Mouse (Mus musculus): ENCODE measurements around the gene Tagap1. TPM values are rescaled to one million over a fixed set of nuclear protein-coding genes. Genes with fewer than 3 reads are reported as not detected.
"Not testable (repeated sequence)": the region's sequence is repeated elsewhere in the genome, so short reads cannot be mapped to it uniquely, and the experiment has no call there.

The Tagap1 gene
- 10 to 100 TPM; 20.7 to 80.4 (median 47.9) TPM for total RNA-seq (2018; cell fraction: chromatin; rRNA removed)
- total RNA-seq (2018; cell fraction: cytosol; rRNA removed): 1 to 10 TPM; 4.2 to 9.4 (median 6.5) TPM
- total RNA-seq (2018; cell fraction: nucleus; rRNA removed): 10 to 100 TPM; 22.6 to 52.4 (median 38.5) TPM
- 9.0 to 13.2 TPM (median 10.1 TPM) in 3 replicates for polyA plus RNA-seq (2018)

DNA sequence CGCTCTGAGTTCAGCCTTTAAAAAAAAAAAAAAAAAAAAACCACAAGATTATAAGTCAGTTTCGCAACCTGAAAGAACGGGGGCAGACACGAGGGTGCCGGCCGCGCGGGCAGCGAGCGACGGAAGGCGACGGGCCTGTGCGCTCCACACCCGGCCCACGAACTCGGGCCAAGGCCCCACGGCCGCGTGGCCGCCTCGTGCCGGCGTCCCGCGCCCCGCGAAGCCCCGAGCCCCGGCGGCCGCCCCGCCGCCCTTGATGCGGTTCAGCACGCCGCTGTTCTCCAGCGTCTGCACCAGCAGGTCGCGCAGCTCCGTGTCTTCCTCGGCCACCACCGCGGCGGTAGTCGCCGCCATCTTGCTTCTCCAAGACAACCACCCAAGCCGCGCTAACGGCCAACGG is at the start of gene Tagap1:
TSS of gene Tagap1 (minus strand) at position 381 of the 400 bp plus-strand sequence.
- H3K79me2 ChIP-seq (ENCODE audit: inconsistent target): not testable (repeated sequence)
- no CpG with 5 or more reads among the region's 51 CpGs for WGBS (ENCODE audit: missing documents)
- peak within 1 kb of the TSS; percentile 33 for H3K27ac ChIP-seq

GRCm38 (mm10) chr17:7009901-7010300 is 48.9 kb upstream of the Tagap1 start:
- not testable (repeated sequence) for H3K27ac ChIP-seq; H3K4me3 ChIP-seq (ENCODE audit: inconsistent target); H3K79me2 ChIP-seq (ENCODE audit: inconsistent target); H3K36me3 ChIP-seq (ENCODE audit: inconsistent target)
- WGBS (ENCODE audit: missing documents): 20% methylated on average over 1 of the region's 9 CpGs

More for the DNA sequence above, at the start of gene Tagap1:
- not testable (repeated sequence) for H3K36me3 ChIP-seq (ENCODE audit: inconsistent target)
- H3K4me3 ChIP-seq (ENCODE audit: inconsistent target): peak within 1 kb of the TSS; percentile 30

DNA sequence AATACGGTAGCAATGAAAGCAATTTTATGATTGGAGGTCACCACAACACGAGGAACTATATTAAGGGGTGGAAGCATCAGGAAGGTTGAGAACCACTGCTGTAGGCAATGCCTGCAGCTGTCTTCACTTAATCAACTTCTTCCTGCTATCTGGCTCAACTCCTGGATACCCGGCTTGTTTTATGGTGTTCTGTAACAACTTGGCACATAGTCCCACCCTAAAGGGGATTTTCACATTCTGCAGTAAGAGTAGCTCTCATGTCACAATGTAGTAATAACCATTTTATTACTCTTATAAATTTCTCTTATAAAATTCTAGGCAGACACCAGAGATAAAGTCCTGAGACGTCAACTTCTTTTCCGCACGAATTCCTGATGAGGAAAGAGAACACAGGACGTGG is 48.5 kb upstream of the Tagap1 start:
- not testable (repeated sequence) for H3K79me2 ChIP-seq (ENCODE audit: inconsistent target); H3K27ac ChIP-seq; H3K4me3 ChIP-seq (ENCODE audit: inconsistent target); H3K36me3 ChIP-seq (ENCODE audit: inconsistent target)
- no CpG with 5 or more reads among the region's 7 CpGs for WGBS (ENCODE audit: missing documents)

- not testable (repeated sequence) for H3K36me3 ChIP-seq (ENCODE audit: inconsistent target); H3K79me2 ChIP-seq (ENCODE audit: inconsistent target); H3K4me3 ChIP-seq (ENCODE audit: inconsistent target); H3K27ac ChIP-seq
Measured at GRCm38 (mm10) chr17:7008885-7009284, 47.9 kb upstream of the Tagap1 start.

DNA sequence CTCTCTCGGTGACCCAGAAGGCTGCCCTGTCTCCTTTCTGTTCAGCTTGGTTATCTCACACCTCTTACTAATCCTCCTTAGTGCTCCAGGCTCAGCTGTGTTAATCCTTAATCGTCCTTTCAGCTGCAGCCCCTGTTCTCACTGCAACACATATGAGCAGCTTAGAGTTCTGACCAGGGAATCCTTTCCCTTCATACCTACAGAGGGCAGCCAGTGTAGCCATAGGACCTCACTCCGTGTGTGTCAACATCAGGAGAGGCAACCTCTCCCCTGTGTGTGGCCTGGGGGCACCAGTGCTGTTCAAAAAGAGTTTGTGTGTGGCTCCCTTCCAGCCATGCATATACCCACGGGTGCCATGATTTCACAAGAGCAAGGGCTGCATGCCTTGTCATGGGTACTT is 44.7 kb upstream of the Tagap1 start:
- not testable (repeated sequence) for H3K36me3 ChIP-seq (ENCODE audit: inconsistent target); H3K79me2 ChIP-seq (ENCODE audit: inconsistent target); H3K27ac ChIP-seq; H3K4me3 ChIP-seq (ENCODE audit: inconsistent target)
- no CpG with 5 or more reads among the region's 4 CpGs for WGBS (ENCODE audit: missing documents)

- H3K4me3 ChIP-seq (ENCODE audit: inconsistent target); H3K36me3 ChIP-seq (ENCODE audit: inconsistent target); H3K79me2 ChIP-seq (ENCODE audit: inconsistent target); H3K27ac ChIP-seq: not testable (repeated sequence)
- no CpG with 5 or more reads among the region's 3 CpGs for WGBS (ENCODE audit: missing documents)
Measured at GRCm38 (mm10) chr17:7003392-7003791, 42.4 kb upstream of the Tagap1 start.

DNA sequence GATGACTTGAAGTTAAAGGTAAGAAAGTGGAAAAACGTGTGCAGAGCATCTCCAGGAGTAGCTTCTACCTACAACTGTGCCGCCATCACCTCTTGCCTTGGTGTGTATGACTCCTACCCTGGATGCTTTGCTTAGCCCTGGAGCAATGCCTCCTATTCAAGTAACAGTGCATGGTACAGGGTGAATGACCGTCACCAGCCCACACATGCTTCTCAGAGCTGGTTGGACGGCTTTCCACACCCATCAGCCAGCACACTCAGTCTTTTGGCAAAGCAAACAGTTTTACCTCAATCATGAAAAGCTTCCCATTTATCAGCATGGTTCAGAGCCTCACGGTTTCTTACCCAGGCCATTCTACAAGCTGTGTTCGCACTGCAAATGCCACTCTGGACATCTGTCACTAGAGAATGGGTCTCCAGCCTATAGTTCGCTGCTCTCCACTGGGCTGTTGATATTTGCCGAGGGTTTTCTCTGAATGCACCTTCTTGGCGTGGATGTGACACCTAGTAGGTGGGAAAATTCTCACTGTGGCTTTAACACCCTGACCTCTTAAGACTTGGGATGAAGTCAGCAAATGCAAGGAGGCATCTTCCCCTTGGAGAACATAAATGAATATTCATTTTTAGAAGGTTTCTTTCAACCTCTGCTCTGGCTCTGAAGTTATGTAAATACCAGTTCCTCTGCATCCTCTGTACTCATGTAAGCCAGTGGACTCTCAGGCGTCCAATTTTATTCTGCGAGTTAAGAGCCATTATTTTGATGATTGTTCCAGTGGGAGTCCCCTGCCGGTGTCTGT is 41.0 kb upstream of the Tagap1 start:
- H3K27ac ChIP-seq; H3K79me2 ChIP-seq (ENCODE audit: inconsistent target); H3K36me3 ChIP-seq (ENCODE audit: inconsistent target); H3K4me3 ChIP-seq (ENCODE audit: inconsistent target): not testable (repeated sequence)
- WGBS (ENCODE audit: missing documents): 88% methylated on average over 2 of the region's 12 CpGs

DNA sequence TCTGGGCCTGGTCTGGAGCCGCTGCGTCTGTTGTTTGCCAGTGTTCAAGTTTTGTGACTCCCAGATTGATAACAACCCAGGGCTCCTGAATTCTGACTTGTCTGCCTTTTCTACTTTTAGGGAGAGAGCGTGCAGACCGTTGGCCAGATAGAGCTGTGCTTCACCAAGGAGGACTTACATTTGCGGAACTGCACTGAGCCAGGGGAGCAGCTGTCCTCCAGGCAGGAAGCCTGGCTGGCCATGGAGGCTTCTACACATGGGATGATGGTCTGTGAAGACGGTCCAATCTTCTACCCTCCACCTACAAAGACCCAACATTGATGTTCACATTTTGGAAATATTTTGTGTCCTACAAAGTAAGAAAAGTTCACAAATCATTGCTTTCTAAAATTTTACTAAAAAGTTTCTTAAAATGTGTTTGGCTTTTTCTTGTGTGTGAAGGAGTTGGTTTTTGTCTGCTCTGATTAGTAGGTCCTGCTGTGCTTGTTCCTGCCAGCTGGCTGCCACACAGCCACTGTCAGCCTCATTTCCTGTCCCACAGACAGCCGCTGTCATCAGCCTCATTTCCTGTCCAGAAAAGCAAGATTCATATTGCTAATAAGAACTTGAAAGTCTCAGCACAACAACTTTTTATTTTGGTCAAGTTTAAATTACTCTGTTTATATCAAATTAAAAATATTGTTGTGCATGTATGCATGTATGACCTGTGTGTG is 37.0 kb upstream of the Tagap1 start:
- H3K36me3 ChIP-seq (ENCODE audit: inconsistent target); H3K4me3 ChIP-seq (ENCODE audit: inconsistent target); H3K27ac ChIP-seq; H3K79me2 ChIP-seq (ENCODE audit: inconsistent target): not testable (repeated sequence)
- WGBS (ENCODE audit: missing documents): no CpG with 5 or more reads among the region's 7 CpGs

- H3K27ac ChIP-seq; H3K79me2 ChIP-seq (ENCODE audit: inconsistent target); H3K4me3 ChIP-seq (ENCODE audit: inconsistent target); H3K36me3 ChIP-seq (ENCODE audit: inconsistent target): not testable (repeated sequence)
- WGBS (ENCODE audit: missing documents): 93% methylated on average over 5 of the region's 8 CpGs
Measured at GRCm38 (mm10) chr17:6996826-6997225, 35.9 kb upstream of the Tagap1 start.

DNA sequence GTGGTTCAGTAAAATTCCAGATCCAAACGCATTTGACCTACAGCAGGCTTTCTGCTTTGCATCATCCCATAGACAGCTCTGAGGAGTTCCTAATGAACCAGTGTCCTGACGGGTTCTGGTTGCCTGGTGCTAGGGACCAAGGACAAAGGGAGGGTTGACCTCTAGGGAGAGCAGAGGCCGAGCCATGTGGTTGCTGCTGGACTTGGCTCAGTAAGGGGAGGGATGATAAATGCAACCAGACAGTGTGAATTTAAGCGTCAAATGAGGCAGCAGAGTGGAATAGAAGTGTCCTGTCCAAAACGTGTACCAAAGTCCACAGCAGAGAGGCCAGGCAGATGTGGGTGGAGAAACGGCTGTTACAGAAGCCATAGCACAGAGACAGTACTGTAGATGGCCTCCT is 34.5 kb upstream of the Tagap1 start:
- WGBS (ENCODE audit: missing documents): no CpG with 5 or more reads among the region's 6 CpGs
- not testable (repeated sequence) for H3K36me3 ChIP-seq (ENCODE audit: inconsistent target); H3K79me2 ChIP-seq (ENCODE audit: inconsistent target); H3K27ac ChIP-seq; H3K4me3 ChIP-seq (ENCODE audit: inconsistent target)

DNA sequence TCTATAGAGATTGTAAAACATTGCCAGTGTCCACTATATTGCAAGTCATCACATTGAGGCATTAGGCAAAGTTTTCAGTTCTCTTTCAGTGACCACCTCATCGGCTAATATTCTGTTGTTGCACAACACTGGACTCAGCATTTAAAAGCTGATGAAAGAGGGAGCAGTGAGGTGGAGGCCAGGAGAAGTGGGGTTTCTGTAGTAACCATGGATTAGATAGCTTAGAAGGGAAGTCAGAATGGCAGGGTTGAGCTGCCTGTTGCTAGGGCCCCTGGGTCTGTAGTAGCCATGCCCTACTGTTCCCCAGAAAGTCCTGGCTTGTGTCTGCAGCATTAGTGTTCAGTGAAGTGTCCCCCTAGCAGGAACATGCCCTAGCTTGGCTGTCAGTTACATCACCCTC is 25.2 kb upstream of the Tagap1 start:
- H3K79me2 ChIP-seq (ENCODE audit: inconsistent target); H3K36me3 ChIP-seq (ENCODE audit: inconsistent target); H3K27ac ChIP-seq; H3K4me3 ChIP-seq (ENCODE audit: inconsistent target): not testable (repeated sequence)
- WGBS (ENCODE audit: missing documents): 7% methylated on average over 1 of the region's 1 CpGs

DNA sequence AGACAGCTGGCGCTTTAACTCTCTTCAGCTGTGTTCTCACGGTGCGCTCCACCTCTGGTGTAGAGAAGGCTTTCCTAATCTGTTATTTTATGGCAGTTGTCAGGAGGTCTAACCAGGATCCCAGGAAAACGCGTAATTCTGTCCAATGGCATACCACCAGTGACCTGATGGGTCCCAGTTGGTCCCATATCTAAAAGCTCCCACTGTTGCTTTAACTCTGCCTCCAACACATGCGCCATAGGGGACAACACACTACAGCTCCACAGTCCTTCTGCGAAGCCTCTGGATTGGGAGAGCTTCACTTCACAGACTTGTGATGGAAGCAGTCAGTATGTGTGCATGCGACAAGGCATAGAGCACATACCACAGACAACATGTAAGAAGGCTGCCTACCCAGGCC is 19.2 kb upstream of the Tagap1 start:
- 92% methylated on average over 4 of the region's 8 CpGs for WGBS (ENCODE audit: missing documents)
- H3K79me2 ChIP-seq (ENCODE audit: inconsistent target); H3K36me3 ChIP-seq (ENCODE audit: inconsistent target); H3K4me3 ChIP-seq (ENCODE audit: inconsistent target); H3K27ac ChIP-seq: not testable (repeated sequence)

DNA sequence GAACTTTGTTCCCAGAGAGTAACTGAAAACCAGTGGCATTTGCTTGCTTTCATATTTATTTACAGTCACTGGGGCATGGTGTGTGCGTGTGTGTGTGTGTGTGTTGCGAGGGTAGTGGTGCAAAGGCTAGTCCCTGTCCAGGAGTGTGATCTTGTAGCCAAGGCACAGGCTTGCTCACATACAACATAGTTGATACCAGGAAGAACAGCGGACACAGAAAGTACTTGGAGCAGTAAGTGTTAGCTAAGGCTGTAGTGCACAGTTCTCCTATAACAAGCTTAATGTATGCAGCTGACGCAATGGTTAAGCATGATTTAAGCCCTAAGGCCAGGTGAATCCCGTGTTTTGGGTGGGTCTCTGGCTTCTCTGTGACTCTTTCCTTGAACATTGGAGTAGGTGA is 18.4 kb upstream of the Tagap1 start:
- H3K36me3 ChIP-seq (ENCODE audit: inconsistent target); H3K79me2 ChIP-seq (ENCODE audit: inconsistent target): not testable (repeated sequence)
- H3K27ac ChIP-seq: 0 out of 2 replicates have a peak overlapping the region, but pooled peaks have one; percentile 28
- H3K4me3 ChIP-seq (ENCODE audit: inconsistent target): peak overlapping the region; percentile 44
- WGBS (ENCODE audit: missing documents): 4% methylated on average over 4 of the region's 5 CpGs

DNA sequence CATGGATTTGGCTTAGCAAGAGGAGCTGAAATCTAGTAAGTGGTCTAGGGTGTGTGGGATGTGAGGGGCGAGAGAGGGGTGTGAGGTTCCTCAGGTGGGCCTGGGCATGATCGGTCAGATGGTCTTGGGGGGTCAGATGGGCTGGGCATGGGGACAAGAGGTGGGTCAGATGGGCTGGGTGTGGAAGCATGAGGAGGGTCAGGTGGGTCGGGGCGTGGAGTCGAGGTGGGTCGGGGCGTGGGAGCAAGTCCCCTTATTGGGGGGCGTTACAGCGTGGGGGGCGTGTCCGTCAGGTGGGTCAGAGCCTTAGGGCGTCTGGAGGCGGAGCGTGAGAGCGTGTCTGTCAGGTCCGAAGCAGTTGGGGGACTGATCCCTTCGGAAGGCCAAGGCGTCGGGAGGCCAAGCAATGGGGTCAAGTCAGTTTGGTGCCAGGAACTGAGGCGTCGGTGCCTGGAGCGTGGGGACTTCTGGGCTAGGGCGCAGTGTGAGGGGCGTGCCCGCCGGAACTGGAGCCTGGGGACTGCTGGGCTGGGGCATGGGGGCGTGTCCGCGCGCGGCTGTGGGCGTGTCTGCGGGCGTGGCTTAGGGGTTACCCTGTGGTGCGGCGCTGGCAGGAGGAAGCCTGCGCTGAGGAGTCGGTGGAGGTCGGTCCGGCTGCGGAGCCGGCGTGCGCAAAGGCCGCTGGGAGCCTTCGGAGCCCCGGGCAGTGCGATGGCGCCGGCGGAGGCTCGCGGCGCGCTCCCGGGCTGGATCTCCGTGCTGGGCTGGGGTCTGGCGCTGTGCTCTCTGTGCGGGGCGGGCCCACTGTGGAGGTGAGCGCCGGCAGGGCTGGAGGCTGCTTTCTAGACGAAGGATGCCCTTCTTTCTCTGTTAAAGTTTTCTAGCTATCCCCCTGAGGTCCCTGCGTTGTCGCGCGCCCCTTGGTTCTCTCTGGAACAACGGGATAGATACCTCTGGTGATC is 17.6 kb upstream of the Tagap1 start, which contains the start of gene Gm49721:
TSS of gene Gm49721 (plus strand) at position 618 of the 962 bp plus-strand sequence.
- Histone ChIP-seq H3K4me3 (ENCODE audit: inconsistent target) (peak within 1 kb of the TSS; percentile 44), H3K27ac (0 out of 2 replicates have a peak within 1 kb of the TSS, but pooled peaks have one; percentile 28)
- H3K36me3 ChIP-seq (ENCODE audit: inconsistent target); H3K79me2 ChIP-seq (ENCODE audit: inconsistent target): not testable (repeated sequence)
- 0% methylated on average over 2 of the region's 68 CpGs for WGBS (ENCODE audit: missing documents)

All from macrophage (primary cell).